Mouse (Mus musculus) intestine, postnatal 0 days (tissue): Measurements from ENCODE around the gene Bcl3. TPM values are rescaled to one million over a fixed set of nuclear protein-coding genes. Genes with fewer than 3 reads are reported as not detected.

Source experiments
- ATAC-seq: fragments of 200-750 bp; cut with Nextera tagmentation; 2 replicates; pipeline ENCODE4 v1.8.0; 2017; ENCODE audit warnings: mild to moderate bottlenecking, moderate TSS enrichment, moderate library complexity
- H3K27ac ChIP-seq: fragments of 300-500 bp; sonication (generic); 2 replicates; pipeline ENCODE4 v1.5.1; 2014; ENCODE audit warnings: mild to moderate bottlenecking, low read depth, low read length, moderate library complexity
- H3K27me3 ChIP-seq: fragments of 300-500 bp; sonication (generic); replicated peaks from 2 replicates; pipeline ENCODE4 v1.6.1; 2014; ENCODE audit warnings: low read length, mixed read lengths; ENCODE audit not compliant: control insufficient read depth, insufficient read depth
- H3K36me3 ChIP-seq: fragments of 300-500 bp; sonication (generic); 2 replicates; pipeline ENCODE4 v1.6.1; 2014; ENCODE audit warnings: mild to moderate bottlenecking, moderate library complexity; ENCODE audit not compliant: control insufficient read depth, insufficient read depth
- H3K4me1 ChIP-seq: fragments of 300-500 bp; sonication (generic); replicated peaks from 2 replicates; pipeline ENCODE4 v1.6.1; 2014; ENCODE audit warnings: antibody characterized with exemption, low read length, mixed read lengths; ENCODE audit not compliant: control insufficient read depth, insufficient read depth
- H3K4me2 ChIP-seq: fragments of 300-500 bp; sonication (generic); replicated peaks from 2 replicates; pipeline ENCODE4 v1.6.1; 2014; ENCODE audit warnings: low read depth, mild to moderate bottlenecking, moderate library complexity
- H3K4me3 ChIP-seq: fragments of 300-500 bp; sonication (generic); 2 replicates; pipeline ENCODE4 v1.5.1; 2014; ENCODE audit warnings: low read depth, low read length
- H3K9ac ChIP-seq: fragments of 300-500 bp; sonication (generic); 2 replicates; pipeline ENCODE4 v1.6.1; 2014; ENCODE audit warnings: mild to moderate bottlenecking, low read depth, low read length
- H3K9me3 ChIP-seq: fragments of 300-500 bp; sonication (generic); 2 replicates; pipeline ENCODE4 v1.6.1; 2016; ENCODE audit warnings: mixed run types; ENCODE audit not compliant: control insufficient read depth
- CTCF ChIP-seq: sonication (generic); IDR thresholded peaks from 2 replicates; pipeline ENCODE4 v1.5.1; 2016; ENCODE audit warnings: low read depth, mild to moderate bottlenecking, control low read depth, antibody characterized with exemption, moderate library complexity
- WGBS: fragments of 180-500 bp; shearing (Covaris S2); extraction: QIAGEN DNeasy Blood & Tissue Kit; methylation state at CpG from one replicate; pipeline ENCODE4 v1.1.7; 2014; 5-methylcytosine and 5-hydroxymethylcytosine counted together
- polyA plus RNA-seq: library from polyadenylated mRNA; unstranded; fragments of >200 nt; fragmentation: Nextera tagmentation; extraction: Ambion mirVana; gene quantifications from 2 replicates; pipeline ENCODE4 v1.2.1, GENCODE M21; 2015

The Bcl3 gene
- polyA plus RNA-seq, 1 experiment from 2014 or later = 19.0 TPM

- Histone ChIP-seq H3K4me2 (no peak overlapping the region), H3K27ac (no peak overlapping the region), H3K4me3 (no peak overlapping the region), H3K36me3 (peaks cover 10% of the 10 kb centered on the region; the same call in 1 of the 2 replicates), H3K27me3 (no peaks in the 10 kb centered on the region), H3K9ac (no peak overlapping the region), H3K9me3 (no peaks in the 10 kb centered on the region), H3K4me1 (no peaks in the 10 kb centered on the region)
- 84% methylated on average over 8 of the region's 9 CpGs for WGBS
- no peak for TF ChIP-seq CTCF
- no peak for ATAC-seq
These were observed 58.0 kb downstream of the Bcl3 start for GRCm38 (mm10) chr7:19764581-19764980.

GRCm38 (mm10) chr7:19763829-19764477 lies 58.6 kb downstream of the Bcl3 start:
- H3K4me2 ChIP-seq = no peak overlapping the region
- H3K36me3 ChIP-seq = peaks cover 10% of the 10 kb centered on the region; the same call in 1 of the 2 replicates
- H3K27me3 ChIP-seq = no peaks in the 10 kb centered on the region
- TF ChIP-seq CTCF = no peak
- no peak for ATAC-seq
- WGBS = 82% methylated on average over 13 of the region's 13 CpGs
- no peaks in the 10 kb centered on the region for H3K9me3 ChIP-seq
- H3K4me1 ChIP-seq = no peaks in the 10 kb centered on the region
- no peak overlapping the region for H3K27ac ChIP-seq
- H3K9ac ChIP-seq = no peak overlapping the region
- H3K4me3 ChIP-seq = no peak overlapping the region

DNA sequence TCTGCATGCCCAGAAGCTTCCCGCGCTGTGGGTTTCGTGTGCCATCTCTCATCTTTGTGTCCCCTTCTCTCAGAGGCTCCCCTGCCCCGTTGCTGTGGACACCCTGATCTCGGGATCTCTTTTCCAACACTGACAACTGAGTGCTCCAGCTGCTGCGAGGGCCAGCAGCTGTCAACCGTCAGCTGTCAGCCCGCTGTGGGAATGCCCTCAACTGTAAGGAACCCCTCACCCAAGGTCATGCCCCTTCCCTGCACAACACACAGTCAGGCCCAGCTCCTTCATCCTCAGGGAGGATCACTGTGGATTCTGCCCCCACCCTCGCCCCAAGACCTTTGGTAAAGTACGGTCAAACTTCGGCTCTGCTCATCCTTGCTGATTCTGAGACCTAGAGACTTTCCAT lies 60.3 kb downstream of the Bcl3 start:
- no peak overlapping the region for H3K9ac ChIP-seq

GRCm38 (mm10) chr7:19760021-19760420 lies 62.5 kb downstream of the Bcl3 start:
- ATAC-seq = no peak
- TF ChIP-seq CTCF = no peak

More for the DNA sequence above, 60.3 kb downstream of the Bcl3 start:
- H3K4me3 ChIP-seq = no peak overlapping the region
- H3K27me3 ChIP-seq = no peaks in the 10 kb centered on the region
- no peaks in the 10 kb centered on the region for H3K4me1 ChIP-seq
- WGBS = 74% methylated on average over 11 of the region's 11 CpGs
- no peak for ATAC-seq
- H3K27ac ChIP-seq = no peak overlapping the region
- no peaks in the 10 kb centered on the region for H3K9me3 ChIP-seq
- H3K4me2 ChIP-seq = no peak overlapping the region
- TF ChIP-seq CTCF = no peak
- peaks cover 10% of the 10 kb centered on the region for H3K36me3 ChIP-seq

DNA sequence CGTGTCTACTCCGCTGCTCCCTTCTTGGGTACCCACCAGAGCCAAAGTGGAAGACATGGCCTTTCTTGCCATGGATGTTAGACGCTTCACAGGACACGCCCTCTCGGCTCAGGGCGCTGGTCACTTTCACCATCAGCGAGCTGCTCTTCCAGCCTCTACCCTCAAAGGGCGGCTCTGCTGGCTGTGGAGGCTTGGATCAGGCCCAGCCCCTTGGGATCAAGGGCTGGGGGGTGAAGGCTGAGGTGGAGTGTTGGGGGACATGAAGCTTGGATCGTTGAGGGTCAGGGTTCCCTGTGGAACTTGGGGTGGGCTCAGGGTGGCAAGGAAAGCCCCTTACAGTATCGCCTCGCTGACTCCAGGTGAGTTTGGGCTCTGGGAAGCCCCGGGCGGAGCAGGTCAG lies 63.9 kb downstream of the Bcl3 start:
- peaks cover 5% of the 10 kb centered on the region for H3K36me3 ChIP-seq
- no peak for TF ChIP-seq CTCF
- H3K4me3 ChIP-seq = no peak overlapping the region
- no peak overlapping the region for H3K9ac ChIP-seq
- no peak for ATAC-seq
- peaks cover 2% of the 10 kb centered on the region; the same call in 1 of the 2 replicates for H3K4me1 ChIP-seq
- 86% methylated on average over 13 of the region's 13 CpGs for WGBS
- H3K27me3 ChIP-seq = no peaks in the 10 kb centered on the region
- H3K9me3 ChIP-seq = no peaks in the 10 kb centered on the region
- H3K27ac ChIP-seq = no peak overlapping the region
- no peak overlapping the region for H3K4me2 ChIP-seq

More at GRCm38 (mm10) chr7:19760021-19760420, 62.5 kb downstream of the Bcl3 start:
- WGBS = 63% methylated on average over 13 of the region's 13 CpGs
- Histone ChIP-seq H3K9me3 (no peaks in the 10 kb centered on the region), H3K27me3 (no peaks in the 10 kb centered on the region), H3K9ac (no peak overlapping the region), H3K4me3 (no peak overlapping the region), H3K4me2 (no peak overlapping the region), H3K36me3 (peaks cover 10% of the 10 kb centered on the region), H3K27ac (no peak overlapping the region), H3K4me1 (no peaks in the 10 kb centered on the region)

Other genes with a start within 250 kb of the Bcl3 start
- 0.14 TPM in 1 of 2 replicates, not detected in the other for gene Zfp296, start 245.5 kb downstream of the Bcl3 start, polyA plus RNA-seq
- 99.5 and 102 TPM in 2 replicates for gene Gemin7, start 245.2 kb downstream of the Bcl3 start, polyA plus RNA-seq
- 14.8 and 16.9 TPM in 2 replicates for gene Clasrp, start 218.3 kb downstream of the Bcl3 start, polyA plus RNA-seq
- gene Relb, start 193.3 kb downstream of the Bcl3 start, polyA plus RNA-seq = 10.5 and 10.6 TPM in 2 replicates
- 66.1 and 70.6 TPM in 2 replicates for gene Clptm1, start 157.7 kb downstream of the Bcl3 start, polyA plus RNA-seq
- gene Apoc2, start 144.8 kb downstream of the Bcl3 start, polyA plus RNA-seq = 11,285 and 12,482 TPM in 2 replicates
- 5.6 and 13.5 TPM in 2 replicates for gene Gm44805, start 141.3 kb downstream of the Bcl3 start, polyA plus RNA-seq
- 0.70 and 1.4 TPM in 2 replicates for gene Apoc4, start 141.3 kb downstream of the Bcl3 start, polyA plus RNA-seq
- gene Apoc1, start 130.1 kb downstream of the Bcl3 start, polyA plus RNA-seq = 34.7 and 50.0 TPM in 2 replicates
- 435 and 436 TPM in 2 replicates for gene Apoe, start 123.6 kb downstream of the Bcl3 start, polyA plus RNA-seq
- gene Tomm40, start 107.3 kb downstream of the Bcl3 start, polyA plus RNA-seq = 80.1 and 85.5 TPM in 2 replicates
- 93.1 and 94.7 TPM in 2 replicates for gene Nectin2, start 72.3 kb downstream of the Bcl3 start, polyA plus RNA-seq
- 36.2 and 38.0 TPM in 2 replicates for gene Bcam, start 51.8 kb downstream of the Bcl3 start, polyA plus RNA-seq
- gene Cblc, start 26.0 kb downstream of the Bcl3 start, polyA plus RNA-seq = 54.8 and 56.5 TPM in 2 replicates
- gene Gm19345, start 29.2 kb upstream of the Bcl3 start, polyA plus RNA-seq = 0.16 and 0.39 TPM in 2 replicates
- not detected in 2 replicates for gene Ceacam16, start 38.5 kb upstream of the Bcl3 start, polyA plus RNA-seq
- gene Ceacam19, start 65.2 kb upstream of the Bcl3 start, polyA plus RNA-seq = not detected in 2 replicates
- 8.9 and 10.7 TPM in 2 replicates for gene Pvr, start 98.4 kb upstream of the Bcl3 start, polyA plus RNA-seq
- 171 and 189 TPM in 2 replicates for gene Igsf23, start 128.0 kb upstream of the Bcl3 start, polyA plus RNA-seq
- gene Ceacam20, start 142.6 kb upstream of the Bcl3 start, polyA plus RNA-seq = 36.1 and 39.7 TPM in 2 replicates
- gene Nlrp9b, start 168.7 kb upstream of the Bcl3 start, polyA plus RNA-seq = 1.9 and 2.7 TPM in 2 replicates